In the genomic region with DNA sequence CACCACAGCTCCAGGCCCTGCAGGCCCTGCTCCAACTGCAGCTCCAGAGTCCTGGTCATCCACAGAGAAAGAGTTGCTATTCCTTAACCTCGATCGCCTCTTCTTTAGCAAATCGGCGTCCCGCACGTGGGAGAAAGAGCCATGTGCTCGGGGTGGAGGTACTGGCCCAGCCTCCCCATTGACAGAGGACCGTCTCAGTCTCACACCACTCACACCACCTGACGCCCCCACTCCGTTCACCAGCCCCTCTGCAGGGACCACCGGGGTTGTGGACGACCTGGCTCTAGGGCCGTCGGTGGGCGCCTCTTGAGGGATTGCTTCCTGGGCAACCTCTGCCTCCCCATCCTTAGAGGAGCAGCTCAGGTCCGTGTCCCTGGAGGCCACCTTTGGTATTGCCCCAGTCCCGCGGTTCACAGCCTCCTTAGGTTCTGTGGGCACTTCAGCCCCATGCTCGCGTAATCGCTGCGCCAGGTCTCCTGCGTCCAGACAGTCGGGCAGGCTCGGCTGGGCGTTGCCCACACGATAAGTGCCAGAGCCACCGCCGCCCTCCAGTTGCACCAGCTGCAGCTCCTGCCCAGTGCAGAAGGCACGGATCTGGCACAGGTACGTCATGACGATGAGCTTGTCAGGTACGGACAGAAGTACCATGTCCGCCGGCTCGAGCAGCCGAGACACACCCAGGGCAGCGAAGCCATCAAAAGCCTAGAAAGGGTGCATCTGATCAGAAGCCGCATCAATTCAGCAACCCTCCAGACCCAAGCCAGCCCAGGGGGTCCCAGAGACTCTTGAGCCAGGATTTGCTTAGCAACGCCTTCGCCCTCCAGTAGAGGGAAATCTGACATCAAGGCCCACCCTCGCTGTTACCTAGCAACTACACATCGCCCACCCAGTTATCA, we compare ENCODE assay signal across 9 mouse cellular contexts. TPM values are rescaled to one million over a fixed set of nuclear protein-coding genes. Genes with fewer than 3 reads are reported as not detected.
DNase-seq lines count a peak whose midpoint lies in the region; ATAC-seq and TF ChIP-seq lines count a peak whose summit lies in the region.
"Had no signal": no experiment of that assay in that cellular context is flagged by ENCODE, and none has a peak within 500 bp of the region (broad histone marks: within the 10 kb centered on the region; RNA-seq: fewer than 3 reads in every experiment).

No protein-coding gene starts in this region.

- H3K4me3 ChIP-seq in forebrain, postnatal 0 days (ENCODE audit: low read depth, low read length) = peak overlapping the region; percentile 40
- no peak overlapping the region for H3K4me3 ChIP-seq in stomach, embryonic 14.5 days (ENCODE audit: low read depth, low read length)

- 19% methylated on average over 43 of the region's 43 CpGs for WGBS in forebrain, postnatal 0 days
- WGBS in stomach, embryonic 14.5 days = 29% methylated on average over 43 of the region's 43 CpGs

- H3K27me3 ChIP-seq in forebrain, postnatal 0 days (ENCODE audit: insufficient read depth, low read length) = no peaks in the 10 kb centered on the region
- H3K27me3 ChIP-seq in stomach, embryonic 14.5 days (ENCODE audit: control insufficient read depth, insufficient read depth, low read length) = no peaks in the 10 kb centered on the region

- DNase-seq in layer of hippocampus, adult 11-12 months (ENCODE audit: low spot score) = peak; percentile 48
- DNase-seq in layer of hippocampus, adult 9-11 months = no peak
- peak; percentile 56 for DNase-seq in cerebellum, adult 9-11 months
- DNase-seq in forebrain, postnatal 0 days = peak; percentile 75
- DNase-seq in layer of hippocampus, postnatal 36 days = peak; percentile 50 to 51
- no peak for DNase-seq in urinary bladder, postnatal 36 days (ENCODE audit: low spot score in 2 of 2)

- no peaks in the 10 kb centered on the region for H3K9me3 ChIP-seq in forebrain, postnatal 0 days (ENCODE audit: low read length)
- no peaks in the 10 kb centered on the region for H3K9me3 ChIP-seq in stomach, embryonic 14.5 days (ENCODE audit: control insufficient read depth, low read depth, low read length)

- peak; percentile 59 for TF ChIP-seq CTCF in forebrain, postnatal 0 days (IDR thresholded peaks at IDR 0.05; ENCODE audit: low read depth)

- peaks cover 9% of the 10 kb centered on the region for H3K4me1 ChIP-seq in forebrain, postnatal 0 days (ENCODE audit: insufficient read depth)
- peaks cover 14% of the 10 kb centered on the region; the same call in 1 of the 2 replicates for H3K4me1 ChIP-seq in stomach, embryonic 14.5 days (ENCODE audit: control insufficient read depth, insufficient read depth, low read length)

- peak overlapping the region; percentile 57 for H3K4me2 ChIP-seq in forebrain, postnatal 0 days (ENCODE audit: low read depth)
- no peak overlapping the region for H3K4me2 ChIP-seq in stomach, embryonic 14.5 days (replicated peaks; ENCODE audit: low read depth, low read length)

- H3K27ac ChIP-seq in forebrain, postnatal 0 days (ENCODE audit: low read depth, low read length) = peak overlapping the region; percentile 67
- H3K27ac ChIP-seq in stomach, embryonic 14.5 days (ENCODE audit: low read length) = no peak overlapping the region

- H3K9ac ChIP-seq in forebrain, postnatal 0 days = peak overlapping the region; percentile 61
- H3K9ac ChIP-seq in stomach, embryonic 14.5 days (replicated peaks; ENCODE audit: low read depth, low read length) = no peak overlapping the region

- H3K36me3 ChIP-seq in forebrain, postnatal 0 days (ENCODE audit: insufficient read depth) = peaks cover 47% of the 10 kb centered on the region
- peaks cover 41% of the 10 kb centered on the region for H3K36me3 ChIP-seq in stomach, embryonic 14.5 days (ENCODE audit: control insufficient read depth, insufficient read depth, low read length)

- peak; percentile 92 for ATAC-seq in forebrain, postnatal 0 days
- ATAC-seq in megakaryocyte-erythroid progenitor cell, adult 5-6 weeks (replicated peaks; ENCODE audit: low FRiP score, low TSS enrichment, poor library complexity, severe bottlenecking) = peak; percentile 66
- peak; percentile 33 for ATAC-seq in stomach, embryonic 14.5 days (ENCODE audit: insufficient number of reproducible peaks, insufficient read depth, low FRiP score, low read depth)

RNA-seq across cellular contexts. Expression of a gene that starts 10.1 kb away (rescaled TPM):
- 28.5 and 33.2 TPM in 2 replicates for total RNA-seq in forebrain, postnatal 0 days (2014; rRNA removed)
- 41.3 and 53.0 TPM in 2 replicates for polyA plus RNA-seq in forebrain, postnatal 0 days (2015; fragmentation: Nextera tagmentation; extraction: Ambion mirVana)
- 10 to 100 TPM; 13.7 to 14.2 TPM for total RNA-seq in layer of hippocampus, postnatal 36 days (2021)
- 43.9 and 46.1 TPM in 2 replicates for total RNA-seq in megakaryocyte-erythroid progenitor cell, adult 5-6 weeks (2014; fragmentation: Nextera tagmentation)
- 42.4 and 43.6 TPM in 2 replicates for total RNA-seq in megakaryocyte-erythroid progenitor cell, adult 5-6 weeks (2017)
- polyA plus RNA-seq in stomach, embryonic 14.5 days (2014; fragmentation: Nextera tagmentation; extraction: Ambion mirVana) = 36.7 and 37.4 TPM in 2 replicates

RNA-seq across cellular contexts. Expression of a gene that starts 11.9 kb away (rescaled TPM):
- total RNA-seq in forebrain, postnatal 0 days (2014; rRNA removed) = not detected in 2 replicates
- polyA plus RNA-seq in forebrain, postnatal 0 days (2015; fragmentation: Nextera tagmentation; extraction: Ambion mirVana) = 0.17 TPM in 1 of 2 replicates, not detected in the other
- total RNA-seq in layer of hippocampus, postnatal 36 days (2021) = not detected
- not detected in 2 replicates for total RNA-seq in megakaryocyte-erythroid progenitor cell, adult 5-6 weeks (2014; fragmentation: Nextera tagmentation)
- 0.19 TPM in 1 of 2 replicates, not detected in the other for total RNA-seq in megakaryocyte-erythroid progenitor cell, adult 5-6 weeks (2017)
- polyA plus RNA-seq in stomach, embryonic 14.5 days (2014; fragmentation: Nextera tagmentation; extraction: Ambion mirVana) = 0.62 and 0.84 TPM in 2 replicates
- total RNA-seq: left cerebral cortex, postnatal 36 days had no signal

RNA-seq across cellular contexts. Expression of a gene that starts 13.4 kb away (rescaled TPM):
- 169 and 172 TPM in 2 replicates for total RNA-seq in forebrain, postnatal 0 days (2014; rRNA removed)
- polyA plus RNA-seq in forebrain, postnatal 0 days (2015; fragmentation: Nextera tagmentation; extraction: Ambion mirVana) = 165 and 200 TPM in 2 replicates
- 10 to 100 TPM; 24.1 to 29.4 TPM for total RNA-seq in layer of hippocampus, postnatal 36 days (2021)
- 34.3 and 35.1 TPM in 2 replicates for total RNA-seq in megakaryocyte-erythroid progenitor cell, adult 5-6 weeks (2014; fragmentation: Nextera tagmentation)
- 12.5 and 13.3 TPM in 2 replicates for total RNA-seq in megakaryocyte-erythroid progenitor cell, adult 5-6 weeks (2017)
- 92.4 and 98.4 TPM in 2 replicates for polyA plus RNA-seq in stomach, embryonic 14.5 days (2014; fragmentation: Nextera tagmentation; extraction: Ambion mirVana)

RNA-seq across cellular contexts. Expression of a gene that starts 24.7 kb away (rescaled TPM):
- 21.3 and 22.7 TPM in 2 replicates for total RNA-seq in forebrain, postnatal 0 days (2014; rRNA removed)
- polyA plus RNA-seq in forebrain, postnatal 0 days (2015; fragmentation: Nextera tagmentation; extraction: Ambion mirVana) = 5.9 and 12.4 TPM in 2 replicates
- 10 to 100 TPM; 24.9 to 28.0 TPM for total RNA-seq in layer of hippocampus, postnatal 36 days (2021)
- 3.5 and 4.4 TPM in 2 replicates for total RNA-seq in megakaryocyte-erythroid progenitor cell, adult 5-6 weeks (2014; fragmentation: Nextera tagmentation)
- total RNA-seq in megakaryocyte-erythroid progenitor cell, adult 5-6 weeks (2017) = 3.4 TPM in 2 replicates
- 33.8 and 35.2 TPM in 2 replicates for polyA plus RNA-seq in stomach, embryonic 14.5 days (2014; fragmentation: Nextera tagmentation; extraction: Ambion mirVana)

RNA-seq across cellular contexts. Expression of a gene that starts 27.3 kb away (rescaled TPM):
- 57.4 and 67.1 TPM in 2 replicates for total RNA-seq in forebrain, postnatal 0 days (2014; rRNA removed)
- 10.2 and 17.2 TPM in 2 replicates for polyA plus RNA-seq in forebrain, postnatal 0 days (2015; fragmentation: Nextera tagmentation; extraction: Ambion mirVana)
- 10 to 100 TPM; 61.9 to 68.5 TPM for total RNA-seq in layer of hippocampus, postnatal 36 days (2021)
- 55.8 and 72.0 TPM in 2 replicates for total RNA-seq in megakaryocyte-erythroid progenitor cell, adult 5-6 weeks (2014; fragmentation: Nextera tagmentation)
- total RNA-seq in megakaryocyte-erythroid progenitor cell, adult 5-6 weeks (2017) = 8.2 and 14.4 TPM in 2 replicates
- 29.8 and 32.1 TPM in 2 replicates for polyA plus RNA-seq in stomach, embryonic 14.5 days (2014; fragmentation: Nextera tagmentation; extraction: Ambion mirVana)

Comparison
In these comparisons a context has a peak if more than half of its experiments do, and no peak if none do; other contexts are left out.
1. DNase-seq: peak in layer of hippocampus, adult 11-12 months (single experiment), cerebellum, adult 9-11 months (single experiment), forebrain, postnatal 0 days (single experiment) and layer of hippocampus, postnatal 36 days (2 of 2); none in layer of hippocampus, adult 9-11 months (single experiment) and urinary bladder, postnatal 36 days (0 of 2).
2. ATAC-seq: peak in every context shown above with its lines; median percentile 92 in forebrain, postnatal 0 days; 66 in megakaryocyte-erythroid progenitor cell, adult 5-6 weeks; 33 in stomach, embryonic 14.5 days.